Mouse (Mus musculus) naive thymus-derived CD4-positive, alpha-beta T cell, adult 2 months (primary cell): Measurements from ENCODE around the gene Crybg3.

Experiments used
- DNase-seq: peaks from one replicate; pipeline ENCODE4 v3.0.0-alpha.2; 2011; ENCODE audit warnings: low read depth

Crybg3 gene

DNA sequence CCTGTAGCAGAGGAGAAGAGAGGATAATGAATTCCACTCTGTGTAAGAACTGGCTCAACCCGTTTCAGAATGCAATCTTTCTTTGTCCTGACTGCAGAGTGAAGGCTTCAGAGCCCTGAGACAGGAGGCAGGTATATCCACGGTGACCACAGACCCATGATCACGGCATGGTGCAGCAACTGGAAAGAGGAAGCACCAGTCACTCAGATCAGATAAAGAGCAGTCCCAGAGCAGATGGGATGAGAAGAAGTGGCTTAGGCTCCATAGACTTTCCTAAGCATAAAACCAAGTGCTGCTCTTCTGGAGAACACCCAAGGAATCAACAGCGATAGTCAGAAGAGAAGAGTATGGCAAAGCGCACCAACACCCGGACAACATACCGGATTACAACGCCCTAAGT is 21.5 kb downstream of the Crybg3 start:
- DNase-seq: no peak

DNA sequence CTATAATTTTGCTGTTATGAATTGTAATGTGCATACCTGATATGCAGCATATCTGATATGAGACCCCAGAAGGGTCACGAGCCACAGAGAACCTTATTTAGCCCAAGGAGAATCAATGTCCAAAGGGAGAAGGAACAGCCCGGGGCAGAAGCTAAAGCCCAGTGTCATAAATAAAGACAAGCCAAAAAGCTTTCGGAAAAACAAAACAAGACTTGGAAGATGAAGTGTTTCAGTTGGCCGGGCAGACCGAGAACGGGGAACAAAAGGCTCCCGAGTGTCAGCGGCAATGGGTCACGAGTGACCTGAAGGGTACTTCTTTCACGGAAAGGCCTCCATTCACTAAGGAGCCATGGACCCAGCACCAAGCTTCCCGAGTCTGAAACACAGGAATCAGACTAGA is 26.8 kb downstream of the Crybg3 start:
- DNase-seq: no peak

DNA sequence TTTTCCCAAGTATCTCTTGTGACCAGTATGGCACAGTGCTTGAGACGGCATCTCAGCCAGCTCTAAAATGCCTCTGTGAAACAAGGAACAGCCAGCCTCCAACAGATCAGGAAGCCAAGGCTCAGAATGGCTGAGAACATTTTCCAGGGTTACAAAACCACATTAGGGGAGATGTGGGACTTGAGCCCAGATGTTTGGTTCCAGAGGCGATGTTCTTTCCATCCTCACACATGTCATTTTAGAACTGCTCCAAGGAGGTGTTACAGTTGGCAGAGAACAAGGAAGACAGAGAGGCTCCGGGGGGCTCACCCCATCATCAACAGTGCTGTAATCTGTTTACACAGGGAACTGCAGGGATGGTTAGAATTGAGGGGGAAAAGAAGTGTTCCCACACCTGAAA is 28.1 kb downstream of the Crybg3 start:
- no peak for DNase-seq

DNA sequence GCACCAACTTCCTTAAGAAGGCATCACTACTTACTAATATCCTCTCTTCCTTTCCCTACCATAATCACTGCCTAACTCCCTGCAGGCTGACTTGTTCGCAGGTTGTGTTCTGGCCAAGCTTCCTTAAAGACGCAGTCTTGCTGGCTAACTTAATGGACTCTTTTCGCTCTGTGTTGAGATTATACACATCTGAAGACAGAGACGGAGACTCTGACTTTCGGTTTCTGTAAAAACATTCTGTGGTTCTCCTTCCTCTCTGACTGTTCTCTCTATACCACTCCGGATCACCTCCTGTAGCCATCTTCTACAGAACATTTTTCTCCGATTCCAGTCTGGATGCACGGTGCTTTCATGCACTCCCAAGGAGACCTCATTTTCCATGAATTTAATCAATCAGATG is 30.0 kb downstream of the Crybg3 start:
- no peak for DNase-seq

GRCm38 (mm10) chr16:59569837-59570236 is 30.9 kb downstream of the Crybg3 start:
- DNase-seq: no peak

DNA sequence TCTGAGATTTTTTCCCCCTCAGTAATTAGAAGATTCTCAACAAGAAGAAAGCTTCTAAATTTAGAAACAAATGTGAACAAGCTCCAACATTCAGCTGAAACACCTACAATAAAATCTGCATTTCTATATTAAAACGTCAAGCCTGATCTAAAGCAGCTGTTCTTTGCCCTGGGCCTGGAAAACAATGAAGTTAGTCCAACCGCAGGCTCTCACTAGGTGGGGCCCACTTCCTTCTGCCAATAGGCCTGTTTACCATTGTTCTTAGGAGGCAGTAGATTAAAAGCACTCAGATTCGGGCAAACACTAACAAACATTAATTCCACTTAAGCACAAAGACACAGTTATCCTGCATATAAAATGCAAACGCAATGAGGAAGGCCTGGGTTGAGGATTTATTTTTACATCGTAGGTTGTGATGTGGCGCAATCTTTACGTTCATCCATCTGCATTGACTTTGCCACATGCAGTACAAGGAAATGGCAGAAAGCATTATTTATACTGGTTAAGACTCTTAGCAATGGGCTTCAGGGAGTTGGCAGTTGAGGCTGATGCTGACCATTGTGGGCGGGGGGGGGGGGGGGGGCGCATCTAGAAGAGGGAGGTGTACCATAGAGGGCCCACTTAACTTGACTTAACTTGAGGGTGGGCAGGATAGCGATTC is 32.9 kb downstream of the Crybg3 start:
- peak; percentile 5 for DNase-seq

DNA sequence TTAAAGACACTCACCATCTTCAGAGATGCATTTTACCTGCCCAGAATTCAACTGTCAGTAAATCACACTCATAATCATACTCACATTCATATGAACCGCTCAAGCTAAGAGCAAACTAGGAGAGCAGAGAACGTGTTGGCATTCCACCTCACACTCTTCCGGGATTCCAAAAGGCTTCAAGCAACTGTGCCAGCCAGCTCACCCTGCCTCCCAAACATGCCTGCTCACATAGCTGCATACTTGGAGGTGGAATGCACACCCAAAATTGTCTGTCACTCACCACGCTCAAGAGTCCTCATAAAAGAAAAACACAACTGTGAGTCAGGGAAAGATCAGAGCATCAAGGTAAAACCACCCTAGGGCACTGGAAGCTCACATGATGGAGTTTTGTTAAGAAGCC is 34.3 kb downstream of the Crybg3 start:
- no peak for DNase-seq

DNA sequence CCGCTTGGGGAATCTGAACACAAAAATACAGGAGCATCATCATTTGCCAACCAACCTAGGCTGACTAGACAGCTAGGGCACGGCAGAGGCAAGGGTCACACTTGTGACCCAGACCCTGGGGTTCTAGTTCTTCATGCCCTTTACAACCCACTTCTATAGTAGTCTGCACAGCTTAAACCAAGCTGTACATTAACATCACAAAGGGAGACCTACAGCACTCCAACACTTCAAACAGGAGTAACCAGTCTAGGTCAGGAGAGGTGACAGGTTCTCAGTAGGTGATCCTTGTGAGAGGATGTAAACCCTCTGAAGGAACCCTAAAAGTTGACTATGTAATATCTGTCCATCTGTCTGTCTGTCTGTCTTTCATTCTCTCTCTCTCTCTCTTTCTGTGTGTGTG is 35.1 kb downstream of the Crybg3 start:
- DNase-seq: no peak

GRCm38 (mm10) chr16:59564025-59564424 is 36.8 kb downstream of the Crybg3 start:
- DNase-seq: no peak

- DNase-seq: no peak
These were observed 41.2 kb downstream of the Crybg3 start for GRCm38 (mm10) chr16:59559300-59560200.

- no peak for DNase-seq
These were observed 41.9 kb downstream of the Crybg3 start for GRCm38 (mm10) chr16:59558916-59559299.

DNA sequence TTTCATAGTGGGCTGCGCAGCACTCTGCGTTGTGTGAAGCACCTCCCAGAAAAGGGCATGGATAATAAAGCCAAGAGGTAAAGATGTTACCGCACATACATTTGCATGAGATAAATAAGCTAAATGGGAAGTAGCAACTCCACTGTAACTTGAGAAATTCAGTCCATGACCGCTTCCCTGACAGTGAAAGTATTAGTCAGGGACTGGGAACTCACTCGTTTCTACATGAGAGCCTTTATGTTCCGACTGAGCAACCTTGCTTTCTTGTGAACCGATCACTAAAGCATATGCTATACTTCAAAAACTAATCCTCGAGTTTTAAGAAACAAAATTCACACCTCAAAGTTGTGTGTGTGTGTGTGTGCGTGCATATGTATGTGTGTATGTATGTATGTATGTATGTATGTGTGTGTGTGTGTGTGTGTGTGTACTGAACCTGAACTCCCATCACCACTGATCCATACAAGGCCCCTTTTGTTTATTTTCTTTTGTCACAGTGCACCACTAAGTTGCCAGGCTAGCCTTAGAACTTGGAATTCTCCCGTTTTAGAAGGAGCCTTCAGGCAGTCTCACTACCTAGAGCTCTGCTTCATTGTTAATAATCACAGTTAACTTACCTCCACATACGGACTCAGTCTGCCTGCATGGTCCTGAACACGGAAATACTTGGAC is 47.2 kb downstream of the Crybg3 start:
- no peak for DNase-seq

DNA sequence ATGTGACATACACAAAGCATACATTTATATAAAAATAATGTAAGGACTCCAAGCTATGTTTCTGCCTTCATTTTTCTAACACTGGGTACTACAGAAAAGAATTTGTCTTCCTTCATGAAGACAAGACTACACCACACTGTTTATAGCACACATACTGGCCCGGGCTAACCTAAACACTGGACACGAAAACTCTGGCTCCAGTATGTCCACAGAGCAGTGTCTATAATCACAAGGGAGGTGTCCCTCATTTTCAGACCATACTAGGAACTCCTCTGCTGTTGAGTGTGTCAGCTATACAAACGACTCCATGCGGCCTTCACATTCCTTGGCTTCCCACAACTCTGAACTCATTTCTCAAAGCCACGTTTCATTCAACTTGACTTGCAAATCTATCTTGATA is 49.3 kb downstream of the Crybg3 start:
- no peak for DNase-seq

DNA sequence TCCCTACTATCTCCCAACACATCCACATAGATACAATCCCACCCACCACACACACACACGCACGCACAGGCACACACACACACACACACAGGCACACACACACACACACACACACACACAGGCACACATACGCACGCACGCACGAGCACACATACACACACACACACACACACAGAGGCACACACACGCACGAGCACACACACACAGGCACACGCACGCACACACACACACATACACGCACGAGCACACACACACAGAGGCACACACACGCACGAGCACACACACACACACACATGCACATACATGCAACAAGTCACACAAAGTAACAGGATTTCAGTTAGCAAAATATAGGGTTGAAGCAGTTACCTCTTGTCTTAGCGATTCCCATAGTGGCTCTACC is 51.1 kb downstream of the Crybg3 start:
- no peak for DNase-seq

- no peak for DNase-seq
These were observed 52.2 kb downstream of the Crybg3 start for GRCm38 (mm10) chr16:59548582-59548947.

DNA sequence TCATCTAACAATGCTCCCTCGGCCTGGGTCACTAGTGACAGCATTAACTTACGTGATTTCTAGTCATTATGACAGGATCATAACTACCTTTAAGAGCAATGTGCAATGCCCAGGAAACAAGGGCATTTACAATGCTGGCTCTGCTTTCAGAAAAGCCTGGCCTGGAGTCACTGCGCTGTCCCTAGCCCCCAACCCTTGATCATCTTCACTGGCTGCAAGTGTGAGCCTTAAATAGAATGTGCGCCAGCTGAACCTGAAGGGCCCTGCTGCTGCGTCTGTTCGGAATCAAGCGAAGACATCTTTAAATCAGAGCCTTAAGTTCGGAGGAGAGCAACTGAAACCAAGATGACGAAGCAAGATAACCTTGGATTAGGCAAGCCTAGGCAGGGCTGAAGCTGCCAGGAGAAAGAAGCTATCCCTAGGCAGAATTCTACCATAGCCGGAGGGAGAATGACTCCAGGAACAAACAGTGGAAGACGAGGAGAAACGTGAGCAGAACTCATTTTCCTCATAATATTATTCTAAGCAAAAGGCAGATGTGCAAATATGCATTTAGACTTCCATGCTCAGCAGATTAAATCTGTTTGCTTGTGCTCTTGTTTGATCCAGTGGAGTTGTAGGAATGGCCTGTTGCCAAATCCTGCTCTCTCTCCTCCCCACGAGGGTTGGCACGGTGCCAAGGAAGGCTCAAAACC is 52.7 kb downstream of the Crybg3 start:
- DNase-seq: no peak

DNA sequence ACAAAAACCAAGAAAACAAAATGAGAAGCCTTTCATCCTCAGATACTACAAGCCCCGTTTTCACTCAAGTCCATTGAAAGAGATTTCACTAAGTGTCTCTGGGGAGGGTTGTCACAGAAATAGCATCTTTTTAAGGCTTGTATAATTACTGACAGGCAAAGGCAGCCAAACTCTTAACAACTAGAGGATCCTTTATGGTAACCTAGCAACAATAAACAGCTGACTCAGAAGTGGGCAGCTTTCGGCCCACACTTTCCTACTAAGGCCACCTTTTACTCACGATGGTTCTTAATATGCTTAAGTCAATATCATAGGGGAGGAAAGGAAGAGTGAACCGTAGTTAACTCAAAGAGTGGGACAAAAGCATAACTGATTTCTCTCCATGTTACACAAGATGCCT is 53.3 kb downstream of the Crybg3 start:
- DNase-seq: no peak

DNA sequence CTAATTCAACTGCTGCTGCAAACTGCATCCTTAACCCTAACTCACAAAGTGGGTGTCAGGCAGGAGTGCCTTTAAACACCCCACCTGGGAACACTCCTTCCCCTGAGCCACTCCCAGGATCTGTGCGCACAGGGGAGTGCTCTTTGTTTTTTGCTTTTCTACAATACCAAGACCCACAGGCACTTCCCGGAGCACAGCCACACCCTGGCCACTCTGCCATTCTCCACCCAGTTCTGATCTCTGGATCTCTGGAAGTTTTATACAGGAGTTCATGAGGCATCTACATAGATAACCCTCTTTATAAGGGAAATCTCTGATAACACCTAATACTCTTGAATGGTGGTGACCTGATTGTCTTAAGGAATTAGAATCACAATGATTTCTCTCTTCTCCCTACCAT is 55.4 kb downstream of the Crybg3 start:
- no peak for DNase-seq

GRCm38 (mm10) chr16:59541382-59541781 is 59.4 kb downstream of the Crybg3 start:
- DNase-seq: no peak

DNA sequence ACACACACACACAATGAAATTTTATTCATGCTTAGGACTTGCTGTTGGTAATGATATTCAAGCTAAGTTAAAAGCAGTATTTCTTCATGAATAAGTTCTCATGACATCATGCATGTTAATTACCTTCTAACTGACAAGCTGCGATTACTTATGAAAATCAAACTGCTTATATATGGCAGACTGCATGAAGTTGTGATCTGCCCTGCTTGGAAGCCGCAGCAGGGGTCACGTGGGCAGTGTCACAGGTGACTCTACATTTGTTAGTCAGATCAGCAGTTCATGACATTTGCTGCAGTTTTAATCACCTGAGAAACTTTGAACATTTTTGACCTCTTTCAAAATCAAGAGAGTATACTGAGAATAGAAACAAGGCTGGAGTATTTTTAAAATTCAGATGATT is 59.8 kb downstream of the Crybg3 start:
- no peak for DNase-seq

GRCm38 (mm10) chr16:59535673-59536072 is 65.1 kb downstream of the Crybg3 start:
- DNase-seq: no peak

DNA sequence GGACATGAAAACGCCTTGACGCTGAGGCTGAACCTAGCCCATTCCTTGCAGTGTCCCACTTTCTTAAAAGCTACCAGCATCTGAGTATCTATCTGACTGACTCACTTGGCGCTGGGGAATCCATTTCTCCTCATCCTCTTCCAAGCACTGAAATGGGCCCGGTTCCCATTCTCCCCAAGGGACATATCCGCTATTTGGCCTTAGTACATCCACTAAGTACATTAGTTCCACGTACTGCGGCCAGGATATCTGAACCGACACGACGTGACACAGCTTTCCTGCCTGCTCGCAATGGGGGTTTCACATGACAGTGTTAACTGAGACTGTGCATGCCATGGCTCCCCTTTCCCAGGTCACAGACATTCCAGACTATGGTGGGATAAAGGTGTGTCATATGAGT is 66.4 kb downstream of the Crybg3 start:
- DNase-seq: no peak

DNA sequence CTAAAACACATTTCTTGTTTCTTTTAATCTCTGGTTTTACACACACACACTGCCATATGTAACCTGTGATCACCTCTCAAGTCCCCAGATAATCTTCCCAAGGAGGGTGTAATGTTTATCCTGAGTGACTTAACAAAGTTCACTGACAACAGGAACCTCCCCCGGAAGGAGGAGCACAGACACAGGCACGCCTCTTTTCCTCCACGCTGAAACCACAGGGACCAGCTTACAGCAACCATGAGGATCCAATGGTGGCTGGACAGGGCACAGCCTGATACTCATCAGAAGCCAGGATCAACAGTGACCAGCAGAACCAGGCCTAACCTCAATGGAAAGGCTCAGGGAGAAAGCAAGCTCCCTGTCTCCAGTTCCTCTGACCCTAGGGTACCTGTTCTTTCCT is 68.2 kb downstream of the Crybg3 start:
- no peak for DNase-seq
